Mouse (Mus musculus): ENCODE data around the gene Tas1r3.

DNA sequence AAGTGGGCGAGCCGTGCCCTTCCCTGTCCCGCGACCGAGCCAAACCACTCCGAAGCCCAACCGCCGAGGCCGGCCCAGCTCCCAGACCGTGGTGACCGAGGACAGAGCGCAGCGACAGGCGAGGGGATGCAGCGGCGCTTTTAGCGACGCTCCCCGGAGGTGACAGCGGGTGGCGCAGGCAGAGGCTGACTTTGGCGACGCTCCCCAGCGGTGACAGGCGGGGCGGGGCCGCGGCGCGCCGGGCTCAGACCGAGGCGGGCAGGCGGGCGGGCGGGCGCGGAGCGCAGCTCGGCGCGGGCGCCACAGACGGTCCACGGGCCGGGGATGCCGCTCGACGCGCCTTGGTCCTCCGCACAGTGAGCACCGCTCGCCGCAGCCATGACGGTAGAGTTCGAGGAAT, 28.9 kb upstream of the Tas1r3 start:
- TF ChIP-seq CTCF (IDR thresholded peaks at IDR 0.05; ENCODE audit: control insufficient read depth, insufficient read depth, insufficient read length) = no peak
- no peak for TF ChIP-seq USF1 (IDR thresholded peaks at IDR 0.05; ENCODE audit: low read depth)
- TF ChIP-seq CEBPB (IDR thresholded peaks at IDR 0.05; ENCODE audit: low read depth) = no peak
- TF ChIP-seq MAX (IDR thresholded peaks at IDR 0.05) = no peak
